Mouse (Mus musculus): Measurements from ENCODE around the gene Wdr6. TPM values are rescaled to one million over a fixed set of nuclear protein-coding genes. Genes with fewer than 3 reads are reported as not detected.

The Wdr6 gene
- total RNA-seq, 2 experiments from 2014 or later: 6.4 to 7.9 TPM

- peak; percentile 30 for DNase-seq (ENCODE audit: low spot score)
These were observed 4.5 kb downstream of the Wdr6 start for GRCm38 (mm10) chr9:108573774-108574690.

GRCm38 (mm10) chr9:108572321-108572720 lies 6.2 kb downstream of the Wdr6 start:
- DNase-seq (ENCODE audit: low spot score): no peak

DNA sequence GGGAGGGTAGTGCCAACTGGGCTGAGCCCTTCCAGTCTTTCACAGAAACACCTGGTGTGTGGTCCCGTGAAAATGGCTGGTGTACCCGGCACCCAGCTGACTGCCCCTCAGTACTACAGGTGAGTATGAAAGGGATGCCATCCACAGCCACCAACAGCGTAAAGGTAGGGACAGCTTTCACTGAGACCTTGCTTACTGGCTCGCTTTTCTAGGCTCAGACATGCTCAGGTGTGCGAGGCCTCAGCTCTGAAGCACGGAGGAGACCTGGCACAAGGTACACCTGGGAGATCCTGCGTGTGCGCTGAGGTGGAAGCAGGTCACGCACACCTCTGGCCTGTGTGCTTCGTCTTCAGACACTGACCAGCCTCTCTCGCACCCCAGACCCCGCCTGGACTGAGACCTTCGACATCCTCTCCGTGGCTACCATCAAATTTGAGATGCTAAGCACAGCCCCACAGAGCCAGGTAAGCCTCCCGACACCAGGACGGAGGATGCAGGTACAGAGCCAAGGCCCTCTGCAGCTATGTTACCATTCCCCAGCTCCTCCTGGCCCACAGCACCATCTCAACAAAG lies 7.1 kb downstream of the Wdr6 start:
- no peak for DNase-seq (ENCODE audit: low spot score)

DNA sequence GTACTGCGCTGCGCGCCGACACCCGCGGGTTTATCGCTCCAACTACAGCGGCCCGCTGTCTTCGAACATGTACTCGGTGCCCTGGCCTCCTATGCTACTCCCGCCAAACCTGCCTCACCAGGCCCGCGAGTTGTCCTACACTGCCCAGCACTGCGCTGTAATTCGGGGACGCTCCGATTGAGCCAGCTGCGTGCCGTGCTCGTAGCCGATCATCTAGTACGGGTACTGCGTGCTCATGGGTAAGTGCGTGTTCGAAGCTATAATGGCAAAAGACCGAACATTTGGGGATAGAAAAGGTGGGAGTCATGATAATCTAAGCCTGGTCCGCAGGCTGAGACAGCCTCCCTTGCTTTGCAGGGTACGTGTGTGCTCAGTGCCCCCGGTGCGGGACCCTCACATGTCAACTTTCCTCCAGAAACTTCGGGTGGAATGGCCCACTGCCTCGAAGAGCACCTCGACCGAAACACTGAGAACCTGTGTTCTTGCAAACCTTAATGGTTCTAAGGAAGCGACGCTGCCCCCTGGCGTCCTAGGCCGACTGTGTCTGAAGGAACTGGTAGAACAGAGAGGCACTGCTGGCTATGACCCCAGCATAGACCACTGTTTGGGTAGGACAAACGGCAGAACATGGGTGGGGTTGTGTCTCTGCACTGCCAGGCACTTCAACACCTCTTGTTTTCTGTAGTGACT lies 8.2 kb downstream of the Wdr6 start:
- peak; percentile 66 for DNase-seq (ENCODE audit: low spot score)

DNA sequence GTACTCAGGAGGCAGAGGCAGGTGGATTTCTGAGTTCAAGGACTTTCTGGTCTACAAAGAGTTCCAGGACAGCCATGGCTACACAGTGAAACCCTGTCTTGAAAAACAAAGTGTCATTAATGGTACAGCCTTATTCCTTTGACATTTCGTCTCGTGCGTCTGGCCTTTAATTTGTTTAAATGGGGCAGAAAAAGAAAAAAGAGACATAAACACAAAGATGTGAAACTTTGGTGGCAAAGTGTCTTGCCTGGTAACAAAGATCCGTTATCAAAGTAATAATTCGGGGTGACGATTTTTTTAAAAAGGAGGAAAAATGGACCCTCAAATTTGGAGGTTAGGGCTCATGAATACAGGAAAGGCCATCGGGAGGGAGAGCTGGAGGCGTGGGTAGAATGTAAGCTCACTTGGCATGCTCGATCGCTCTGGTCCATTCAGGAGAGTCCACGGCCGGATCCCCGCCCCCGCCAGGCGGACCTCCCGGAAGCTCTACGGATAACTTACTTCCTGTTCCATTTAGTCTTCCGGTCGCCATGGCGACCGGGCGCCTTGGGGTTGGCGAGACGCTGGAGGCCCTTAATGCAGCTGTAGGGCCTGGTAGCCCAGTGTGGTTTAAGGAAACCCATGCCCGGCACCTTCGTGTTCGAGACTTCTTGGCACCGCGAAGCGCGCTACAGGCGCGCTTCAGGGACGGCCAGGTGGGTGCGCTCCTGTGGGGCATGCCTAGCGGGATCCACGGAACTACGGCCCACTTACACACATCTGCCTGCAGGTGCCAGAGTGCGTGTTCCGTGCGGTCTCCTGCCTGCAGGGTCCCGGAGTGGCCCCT lies 8.9 kb downstream of the Wdr6 start, which contains the start of gene Dalrd3:
Gene Dalrd3 (plus strand): TSS at position 506 of the 826 bp plus-strand sequence.
- DNase-seq (ENCODE audit: low spot score): peak; percentile 88

DNA sequence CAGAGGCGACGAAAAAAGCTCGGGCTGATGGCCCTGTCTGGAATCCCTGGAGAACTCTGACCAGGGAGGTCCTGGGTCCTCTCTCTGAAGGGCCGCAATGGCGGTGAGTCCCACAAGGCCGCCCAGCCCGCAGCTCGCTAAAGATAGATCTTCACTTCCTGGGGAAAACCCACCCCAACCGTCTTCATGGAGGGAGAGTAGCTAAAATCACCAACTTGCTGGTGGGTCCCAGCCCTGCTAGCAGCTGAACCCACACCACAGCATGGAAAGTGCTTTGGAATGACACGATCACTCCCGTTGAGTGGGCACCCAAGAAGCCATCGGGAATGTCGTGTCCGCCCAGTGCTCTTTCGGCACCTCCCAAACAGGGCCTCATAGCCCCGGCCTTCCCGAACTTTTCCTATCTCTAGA lies 10.0 kb downstream of the Wdr6 start:
- DNase-seq (ENCODE audit: low spot score): no peak

GRCm38 (mm10) chr9:108567931-108568419 lies 10.6 kb downstream of the Wdr6 start:
- peak; percentile 29 for DNase-seq (ENCODE audit: low spot score)

- DNase-seq (ENCODE audit: low spot score): peak; percentile 96
These were observed 11.4 kb downstream of the Wdr6 start, which contains the start of gene Ndufaf3 for GRCm38 (mm10) chr9:108566815-108567776. Gene Ndufaf3, minus strand, starts transcription at chr9:108567434.

- no peak for DNase-seq (ENCODE audit: low spot score)
These were observed 12.4 kb downstream of the Wdr6 start for GRCm38 (mm10) chr9:108565881-108566814.

DNA sequence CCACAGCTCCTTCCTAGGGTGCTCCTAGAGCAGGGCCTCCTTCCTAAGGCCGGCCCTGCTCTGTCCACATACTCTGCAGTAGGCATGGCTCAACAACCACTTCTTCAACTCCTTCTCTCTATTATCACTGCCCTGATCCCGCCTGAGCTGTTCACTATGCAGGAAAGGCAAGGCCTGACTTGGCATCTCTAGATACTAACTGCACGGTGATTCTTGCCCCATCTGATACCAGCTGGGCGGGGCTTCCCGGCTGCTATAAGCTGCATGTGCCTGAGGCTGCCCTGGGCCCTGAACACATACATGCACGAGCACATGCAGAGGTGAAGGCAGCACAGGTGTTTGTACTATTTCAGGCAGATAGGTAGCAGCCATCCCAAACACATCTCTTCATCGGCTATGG lies 14.4 kb downstream of the Wdr6 start:
- DNase-seq (ENCODE audit: low spot score): no peak

- no peak for DNase-seq (ENCODE audit: low spot score)
These were observed 14.9 kb downstream of the Wdr6 start for GRCm38 (mm10) chr9:108563671-108564070.

DNA sequence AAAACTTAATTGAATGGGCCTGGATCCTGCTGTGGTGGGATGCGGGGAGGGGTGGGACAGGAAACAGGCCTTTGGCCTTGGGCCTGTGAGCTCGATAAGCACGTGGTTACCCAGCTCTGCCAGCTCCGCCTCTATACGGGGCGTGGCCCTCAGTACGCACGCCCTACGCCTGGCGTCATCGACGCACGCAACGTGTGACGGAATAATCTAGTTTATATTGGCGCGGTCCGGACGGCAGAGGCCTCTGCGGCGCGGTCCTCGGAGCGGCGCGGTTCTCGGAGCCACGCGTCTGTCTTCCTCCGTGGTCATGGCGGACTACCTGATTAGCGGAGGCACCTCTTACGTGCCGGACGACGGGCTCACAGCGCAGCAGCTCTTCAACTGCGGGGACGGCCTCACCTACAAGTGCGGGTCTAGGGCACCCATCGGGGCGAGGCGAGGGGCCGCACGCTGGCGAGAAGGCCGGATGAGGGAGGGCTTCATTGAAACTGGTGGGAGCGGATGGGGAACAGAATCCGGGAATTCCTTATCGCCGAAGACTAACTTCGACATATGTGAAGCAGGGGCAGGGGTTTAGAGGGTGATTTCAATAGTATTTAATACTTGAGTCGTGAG lies 18.2 kb downstream of the Wdr6 start, which contains the start of gene Impdh2:
Gene Impdh2 (plus strand): TSS at position 60 of the 615 bp plus-strand sequence.
- peak; percentile 96 for DNase-seq (ENCODE audit: low spot score)

- no peak for DNase-seq (ENCODE audit: low spot score)
These were observed 19.4 kb downstream of the Wdr6 start for GRCm38 (mm10) chr9:108559169-108559568.

DNA sequence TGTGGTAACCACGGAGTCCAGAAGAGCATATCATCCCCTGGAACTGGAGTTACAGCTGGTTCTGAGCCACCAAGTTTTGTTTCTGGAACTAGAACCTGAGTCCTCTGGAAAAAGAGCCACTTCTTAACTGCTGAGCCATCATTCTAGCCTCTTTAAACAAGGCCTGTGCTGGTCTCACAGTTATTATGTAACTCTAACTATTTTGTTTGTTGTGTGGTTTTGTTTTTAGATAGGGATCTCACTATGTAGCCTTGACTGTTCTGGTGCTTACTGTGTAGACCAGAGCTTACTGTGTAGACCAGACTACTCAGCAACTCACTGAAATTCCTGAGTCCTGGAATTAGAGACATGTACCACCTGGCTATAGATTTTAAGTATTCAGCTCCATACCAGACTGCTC lies 31.7 kb downstream of the Wdr6 start:
- no peak for DNase-seq (ENCODE audit: low spot score)

- DNase-seq (ENCODE audit: low spot score): no peak
These were observed 32.6 kb downstream of the Wdr6 start for GRCm38 (mm10) chr9:108545986-108546385.

DNA sequence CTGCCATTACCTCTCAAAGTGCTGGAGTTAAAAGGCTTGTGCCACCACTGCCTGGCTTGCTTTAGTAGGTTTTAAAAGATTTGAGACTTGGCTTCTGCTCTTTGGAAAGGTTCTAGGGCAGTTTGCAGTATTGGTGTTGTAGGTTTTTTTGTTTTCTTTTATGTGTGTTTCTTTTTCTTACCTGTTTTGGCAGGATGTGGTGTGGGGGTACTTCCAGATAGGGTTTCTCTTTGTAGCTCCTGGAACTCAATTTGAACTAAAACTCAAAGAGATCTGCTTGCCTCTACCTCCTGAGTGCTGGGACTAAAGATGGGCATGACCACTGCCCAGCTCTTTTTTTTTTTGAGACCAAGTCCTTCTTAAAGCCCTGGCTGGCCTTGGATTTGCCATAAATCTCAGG lies 37.7 kb downstream of the Wdr6 start:
- DNase-seq (ENCODE audit: low spot score): no peak

- DNase-seq (ENCODE audit: low spot score): no peak
These were observed 47.0 kb downstream of the Wdr6 start for GRCm38 (mm10) chr9:108531496-108531895.

GRCm38 (mm10) chr9:108530954-108531353 lies 47.6 kb downstream of the Wdr6 start:
- DNase-seq (ENCODE audit: low spot score): no peak
